Mouse (Mus musculus): ENCODE data around the gene Acsl5.

The Acsl5 gene

DNA sequence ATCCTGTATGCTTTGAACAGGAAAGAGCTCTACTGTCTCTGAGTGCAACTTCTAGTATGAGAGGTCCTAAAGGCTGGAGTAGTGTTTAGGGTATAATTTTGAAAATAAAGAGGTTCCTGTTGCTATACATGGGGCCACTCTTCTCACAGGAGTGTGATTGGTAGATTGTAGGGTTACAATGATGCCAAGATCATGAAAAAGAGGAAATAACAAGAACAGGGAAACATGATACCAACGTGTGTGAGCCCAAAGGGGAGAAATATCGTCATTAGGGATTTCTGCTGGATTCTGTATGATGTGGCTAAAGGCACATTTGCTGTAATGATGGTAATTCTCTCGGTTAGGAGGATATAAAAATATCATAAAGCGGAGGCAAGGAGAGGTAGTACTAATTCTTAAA is 34.3 kb downstream of the Acsl5 start:
- no peak for DNase-seq (ENCODE audit: low spot score)

DNA sequence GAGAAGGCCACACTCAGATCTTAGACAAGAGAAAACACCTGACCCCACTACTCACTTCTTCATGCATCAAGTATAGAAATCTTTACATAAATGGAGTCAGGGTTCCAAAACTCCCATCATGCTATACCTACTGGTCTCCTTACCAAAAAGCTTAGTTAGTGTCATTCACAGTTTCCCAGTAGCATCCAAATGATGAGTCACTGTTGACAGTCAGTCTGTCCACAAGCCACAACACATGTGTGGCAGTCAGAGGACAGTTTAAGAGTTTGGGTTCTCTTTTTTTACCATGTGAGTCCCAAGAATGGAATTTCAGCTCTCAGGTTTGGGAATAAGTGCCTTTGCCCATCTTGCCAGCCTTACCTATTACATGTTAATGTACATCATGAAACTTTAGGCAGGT is 37.2 kb downstream of the Acsl5 start:
- no peak for DNase-seq (ENCODE audit: low spot score)

DNA sequence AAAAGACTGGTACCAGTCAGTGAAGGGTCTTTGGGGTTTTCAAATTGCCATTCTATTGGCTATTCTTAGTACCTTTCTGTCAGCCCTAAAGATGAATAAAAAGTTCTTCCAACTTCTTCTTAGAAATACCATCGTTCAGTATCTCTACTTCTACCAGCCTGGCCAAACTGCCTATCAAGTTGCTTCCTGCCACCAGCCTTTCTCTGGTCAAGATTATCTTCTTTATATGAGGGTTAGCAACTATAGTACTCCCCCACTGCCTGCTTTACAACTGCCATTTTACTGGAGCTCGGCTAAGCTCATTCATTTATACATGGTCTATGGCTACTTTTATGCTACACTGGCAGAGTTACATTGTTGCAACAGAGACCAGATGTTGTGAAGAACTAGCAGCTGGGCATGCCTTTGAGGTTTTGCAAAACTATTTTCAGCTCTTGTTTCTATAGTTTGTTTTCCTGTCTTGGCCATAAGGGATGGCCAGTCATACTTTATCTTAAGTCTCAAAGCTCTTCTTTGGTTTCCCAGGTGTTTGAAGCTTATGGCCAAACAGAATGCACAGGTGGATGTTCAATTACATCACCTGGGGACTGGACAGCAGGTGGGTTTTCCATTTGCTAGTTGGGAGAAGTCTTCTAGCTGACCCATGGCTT is 39.0 kb downstream of the Acsl5 start:
- no peak for DNase-seq (ENCODE audit: low spot score)

- no peak for DNase-seq (ENCODE audit: low spot score)
Observed at GRCm38 (mm10) chr19:55292210-55292850, 40.6 kb downstream of the Acsl5 start.

DNA sequence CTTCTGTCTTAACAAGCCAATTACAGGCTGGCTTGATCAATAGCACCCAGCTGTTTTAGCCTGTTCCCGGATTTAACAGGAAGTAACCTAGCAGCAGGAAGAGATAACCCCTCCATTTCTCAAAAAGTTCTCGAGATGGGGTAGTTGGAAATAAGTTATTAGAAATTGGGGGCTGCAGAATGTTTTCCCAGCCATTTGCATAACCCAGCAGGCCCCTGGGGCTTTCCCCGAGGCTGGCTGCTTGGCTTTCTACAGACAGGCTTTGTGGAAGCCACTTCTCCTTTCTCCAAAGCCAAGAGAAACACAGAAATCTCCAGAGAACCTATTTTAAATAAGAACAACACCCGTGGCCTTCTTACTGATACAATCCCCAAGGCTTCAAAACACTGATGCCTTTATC is 41.4 kb downstream of the Acsl5 start:
- no peak for DNase-seq (ENCODE audit: low spot score)

GRCm38 (mm10) chr19:55295075-55295474 is 43.3 kb downstream of the Acsl5 start:
- no peak for DNase-seq (ENCODE audit: low spot score)

- no peak for DNase-seq (ENCODE audit: low spot score)
Observed at GRCm38 (mm10) chr19:55295556-55295955, 43.8 kb downstream of the Acsl5 start.

DNA sequence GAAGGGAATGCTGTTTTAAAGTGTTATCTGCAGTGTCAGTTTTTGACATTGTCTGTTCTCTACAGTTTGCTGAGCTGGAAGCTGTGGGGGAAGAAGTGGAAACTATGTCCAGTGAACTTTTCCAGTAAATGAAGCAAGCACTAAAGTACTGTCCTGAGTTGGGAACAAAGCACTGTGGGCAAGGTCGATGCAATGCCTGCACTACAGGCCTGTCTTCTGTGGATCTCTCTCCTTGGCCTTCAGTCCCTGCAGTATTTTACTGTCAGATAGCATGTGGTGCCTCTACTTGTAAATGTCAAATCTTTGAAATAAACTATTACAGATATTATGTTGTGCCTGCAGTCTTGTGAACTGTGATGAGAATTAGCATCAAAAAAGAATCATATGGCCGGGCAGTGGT is 44.6 kb downstream of the Acsl5 start:
- no peak for DNase-seq (ENCODE audit: low spot score)

DNA sequence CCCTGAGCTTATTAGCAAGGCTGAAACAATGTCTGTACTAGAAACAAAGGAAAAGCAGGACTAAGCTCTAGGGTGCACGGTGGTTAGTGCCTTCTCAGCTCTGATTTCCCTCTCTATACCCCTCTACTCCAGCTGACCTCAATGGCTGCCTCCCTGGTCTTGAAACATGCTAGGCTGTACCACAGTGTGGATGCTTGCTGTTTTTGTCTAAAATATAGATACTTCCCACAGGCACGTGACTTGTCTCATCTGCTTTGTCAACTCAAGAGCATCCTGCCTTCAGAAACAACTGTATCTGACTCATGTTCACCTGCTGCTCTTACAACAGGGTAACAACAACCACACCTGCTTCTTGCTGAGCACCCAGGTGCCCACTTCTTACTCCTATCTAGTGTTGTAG is 45.8 kb downstream of the Acsl5 start:
- DNase-seq (ENCODE audit: low spot score), result no peak

DNA sequence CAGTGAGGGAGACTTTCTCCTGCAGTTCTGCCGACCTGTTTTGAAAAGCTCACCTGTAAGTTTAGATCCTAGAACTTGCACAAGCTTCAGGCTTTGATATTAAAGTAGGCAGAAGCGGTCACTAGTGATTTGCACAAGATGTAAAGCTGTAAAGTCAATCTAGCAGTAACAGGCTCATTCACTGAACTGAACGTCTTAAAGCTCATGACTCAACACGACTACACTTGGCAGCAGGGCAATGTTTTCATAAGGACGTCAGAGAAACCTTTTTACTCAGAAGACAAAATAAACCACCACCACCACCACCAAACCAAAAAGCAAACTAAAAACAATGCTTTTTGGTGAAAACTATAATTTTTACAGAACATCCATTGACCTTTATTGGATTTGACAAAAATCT is 46.2 kb downstream of the Acsl5 start:
- no peak for DNase-seq (ENCODE audit: low spot score)

DNA sequence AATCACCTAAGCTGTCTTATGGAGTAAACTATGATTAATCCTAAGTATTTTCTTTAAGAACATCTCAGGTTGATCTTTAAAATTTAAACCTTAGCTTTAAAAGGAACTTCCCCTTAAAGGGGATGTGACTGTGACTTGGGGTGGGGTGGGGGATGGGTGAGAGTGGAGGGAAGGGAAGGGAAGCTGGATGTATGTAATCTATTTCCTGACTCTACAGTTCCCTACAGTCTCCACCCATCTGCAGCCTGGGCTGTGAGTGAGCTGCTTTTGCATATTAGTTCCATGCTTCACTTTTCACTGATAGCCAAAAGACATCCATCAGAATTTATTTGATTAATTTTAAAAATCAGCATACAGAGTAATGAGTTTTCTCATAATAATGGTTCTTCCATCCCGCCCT is 47.6 kb downstream of the Acsl5 start:
- no peak for DNase-seq (ENCODE audit: low spot score)

GRCm38 (mm10) chr19:55300525-55300924 is 48.8 kb downstream of the Acsl5 start:
- DNase-seq (ENCODE audit: low spot score), result no peak

- DNase-seq (ENCODE audit: low spot score), result no peak
Observed at GRCm38 (mm10) chr19:55305024-55305423, 53.3 kb downstream of the Acsl5 start.

GRCm38 (mm10) chr19:55311874-55312273 is 60.1 kb downstream of the Acsl5 start:
- no peak for DNase-seq (ENCODE audit: low spot score)

DNA sequence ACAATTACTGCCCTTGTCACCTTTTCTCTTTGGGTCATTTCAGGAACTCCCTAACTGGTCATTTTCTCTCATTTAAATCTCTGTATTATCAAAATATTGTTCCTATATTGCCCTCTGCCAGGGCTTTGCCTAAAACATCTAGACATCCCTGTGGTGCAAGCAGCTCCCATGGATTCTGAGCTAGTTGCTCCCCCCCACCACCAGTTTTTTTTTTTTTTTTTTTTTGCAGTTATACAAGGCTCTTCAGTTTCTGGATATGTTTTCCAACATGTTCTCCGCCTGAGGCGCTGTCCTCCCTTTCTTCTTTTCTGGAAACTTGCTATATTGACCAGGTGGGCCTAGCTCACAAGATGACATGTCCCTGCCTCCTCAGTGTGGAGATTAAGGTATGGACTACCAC is 61.9 kb downstream of the Acsl5 start:
- DNase-seq (ENCODE audit: low spot score), result no peak

GRCm38 (mm10) chr19:55315452-55316108 is 63.8 kb downstream of the Acsl5 start, which contains the start of gene Zdhhc6:
Gene Zdhhc6, minus strand, starts transcription at chr19:55316032.
- peak; percentile 74 for DNase-seq (ENCODE audit: low spot score)

- DNase-seq (ENCODE audit: low spot score), result peak; percentile 86
Observed at GRCm38 (mm10) chr19:55316109-55316714, 64.5 kb downstream of the Acsl5 start, which contains the start of gene Vti1a. Gene Vti1a, plus strand, starts transcription at chr19:55316295.

GRCm38 (mm10) chr19:55316901-55317300 is 65.2 kb downstream of the Acsl5 start:
- DNase-seq (ENCODE audit: low spot score), result no peak

GRCm38 (mm10) chr19:55319036-55319435 is 67.3 kb downstream of the Acsl5 start:
- no peak for DNase-seq (ENCODE audit: low spot score)

DNA sequence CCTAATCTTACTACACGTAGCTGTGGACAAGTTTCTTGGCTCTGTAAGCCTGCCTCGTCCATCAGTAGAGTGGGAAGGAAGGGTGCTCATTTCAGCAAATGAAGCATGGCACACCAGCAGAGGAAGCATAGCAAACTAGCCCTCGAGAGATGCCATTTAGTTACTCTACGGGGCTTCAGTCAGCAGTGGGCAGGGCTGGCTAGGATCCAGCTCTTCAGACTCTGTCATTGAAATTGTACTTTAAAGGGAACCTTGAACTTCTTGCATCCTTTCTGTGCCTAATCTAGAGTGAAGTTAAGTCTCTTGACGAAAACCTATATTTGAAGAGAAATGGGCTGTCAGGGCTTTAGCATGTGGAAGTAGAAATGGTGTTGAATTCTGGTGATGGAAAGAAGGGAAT is 67.8 kb downstream of the Acsl5 start:
- no peak for DNase-seq (ENCODE audit: low spot score)

GRCm38 (mm10) chr19:55322604-55323003 is 70.9 kb downstream of the Acsl5 start:
- no peak for DNase-seq (ENCODE audit: low spot score)

DNA sequence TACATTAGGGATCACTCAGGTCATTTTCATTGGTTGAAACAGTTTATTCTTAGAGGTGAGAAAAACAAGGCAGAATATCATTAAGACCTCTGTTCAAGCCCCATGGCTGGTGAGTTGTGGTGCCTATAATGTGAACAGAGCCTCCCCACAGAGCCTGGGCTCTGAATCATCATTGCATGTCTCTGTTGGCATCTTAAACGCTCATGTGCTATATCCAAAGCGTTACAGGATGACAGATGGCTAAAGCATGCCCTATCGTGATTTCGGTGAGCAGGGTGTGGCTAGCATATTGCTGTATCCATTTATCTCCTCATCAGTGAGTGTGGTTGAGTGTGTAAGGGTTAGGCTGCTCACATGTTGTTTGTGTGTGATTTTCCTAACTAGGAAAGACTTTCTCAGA is 75.8 kb downstream of the Acsl5 start:
- DNase-seq (ENCODE audit: low spot score), result no peak

- DNase-seq (ENCODE audit: low spot score), result no peak
Observed at GRCm38 (mm10) chr19:55331776-55332175, 80.0 kb downstream of the Acsl5 start.
